Mouse (Mus musculus): ENCODE measurements around the gene Acaa1b. TPM values are rescaled to one million over a fixed set of nuclear protein-coding genes. Genes with fewer than 3 reads are reported as not detected.
A peak's percentile ranks its signal among the peaks of the same experiment; 100 is the strongest.

The Acaa1b gene
- polyA plus RNA-seq (2012; rRNA removed), result 2.2 and 4.5 TPM in 2 replicates

DNA sequence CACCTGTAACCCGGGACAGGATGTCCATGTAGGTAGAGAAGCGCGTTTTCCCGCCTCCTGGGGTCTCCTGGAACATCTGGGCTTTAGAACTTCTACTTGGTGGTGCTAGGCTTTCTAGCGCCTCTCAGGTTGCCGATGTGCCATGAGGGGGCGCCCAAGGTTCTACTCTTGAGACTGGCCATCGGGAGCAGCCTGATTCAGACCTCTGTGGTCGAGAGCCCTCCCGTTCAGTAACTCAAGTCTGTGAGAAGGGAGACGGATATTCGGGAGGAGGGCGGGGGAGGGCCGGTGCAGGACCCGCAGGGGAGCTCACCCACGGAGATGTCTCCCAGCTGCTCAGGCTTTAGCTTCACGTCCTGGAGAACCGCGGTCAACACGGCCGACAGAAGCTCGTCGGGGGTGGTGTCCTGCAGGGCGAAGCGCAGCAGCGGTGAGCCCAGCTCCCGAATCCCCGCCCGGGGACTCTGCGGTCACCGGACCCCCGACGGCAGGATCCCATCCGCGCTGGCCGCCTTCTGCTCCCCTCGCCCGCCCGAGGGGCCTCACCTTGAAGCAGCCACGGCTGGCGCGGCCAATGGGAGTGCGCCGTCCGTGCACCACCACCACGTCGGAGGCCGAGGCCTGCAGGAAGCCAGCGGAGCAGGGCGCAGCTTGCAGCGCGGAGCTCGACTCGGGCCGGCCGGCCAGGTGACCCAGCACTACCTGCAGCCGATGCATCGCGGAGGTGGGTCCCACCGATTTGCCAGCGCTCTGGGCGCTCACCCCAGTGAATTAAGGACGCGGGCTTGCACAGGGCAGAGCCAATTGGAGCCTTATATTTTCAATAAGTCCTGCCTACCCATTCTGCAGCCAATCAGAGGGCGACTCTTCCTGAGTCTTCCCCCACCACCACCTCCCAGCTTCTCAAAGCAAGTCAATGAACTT lies at the start of gene Acaa1b:
Gene Acaa1b, minus strand, starts transcription at position 816 of the 924 bp plus-strand sequence.
- 1% methylated on average over 65 of the region's 65 CpGs for WGBS
- peak; percentile 61 for DNase-seq (ENCODE audit: low read depth, low spot score)

DNA sequence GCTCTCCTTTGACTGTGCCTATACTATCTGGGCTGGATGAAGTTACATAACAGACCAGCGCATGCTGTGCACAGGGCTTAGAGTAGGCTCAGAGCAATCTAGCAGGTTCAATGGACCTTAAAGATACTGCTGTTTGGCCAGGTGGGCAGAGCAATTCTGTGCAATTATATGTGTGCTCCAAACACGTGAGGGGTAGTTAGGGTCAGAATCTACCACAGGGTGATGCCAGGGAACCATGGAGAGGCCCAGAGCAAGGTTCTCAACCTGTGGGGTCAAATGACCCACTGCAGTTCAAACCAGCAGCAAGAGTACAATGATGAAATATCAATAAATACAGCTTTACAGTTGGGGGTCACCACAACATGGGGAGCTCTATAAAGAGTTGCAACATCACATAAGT lies 49.8 kb upstream of the Acaa1b start:
- DNase-seq (ENCODE audit: low read depth, low spot score), result no peak
- 68% methylated on average over 2 of the region's 2 CpGs for WGBS

DNA sequence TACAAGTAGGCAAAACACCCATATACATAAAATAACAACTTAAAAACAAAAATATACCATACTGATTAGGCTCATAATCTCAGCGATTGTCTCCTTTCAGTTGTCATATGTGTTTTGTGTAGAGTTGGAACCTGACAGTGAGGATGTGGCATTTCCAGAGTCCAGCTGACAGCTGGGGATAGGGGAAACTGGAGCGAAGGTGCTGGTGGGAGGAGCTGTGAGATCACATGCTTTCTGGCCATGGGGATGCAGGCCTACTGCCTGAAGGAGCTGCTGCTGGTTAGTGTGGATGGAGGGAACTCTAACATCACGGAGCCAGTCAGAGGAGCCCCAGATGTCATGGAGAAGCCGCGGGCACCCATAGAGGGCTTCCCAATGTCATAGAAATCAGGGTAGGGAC lies 48.9 kb upstream of the Acaa1b start:
- WGBS, result 85% methylated on average over 5 of the region's 5 CpGs

DNA sequence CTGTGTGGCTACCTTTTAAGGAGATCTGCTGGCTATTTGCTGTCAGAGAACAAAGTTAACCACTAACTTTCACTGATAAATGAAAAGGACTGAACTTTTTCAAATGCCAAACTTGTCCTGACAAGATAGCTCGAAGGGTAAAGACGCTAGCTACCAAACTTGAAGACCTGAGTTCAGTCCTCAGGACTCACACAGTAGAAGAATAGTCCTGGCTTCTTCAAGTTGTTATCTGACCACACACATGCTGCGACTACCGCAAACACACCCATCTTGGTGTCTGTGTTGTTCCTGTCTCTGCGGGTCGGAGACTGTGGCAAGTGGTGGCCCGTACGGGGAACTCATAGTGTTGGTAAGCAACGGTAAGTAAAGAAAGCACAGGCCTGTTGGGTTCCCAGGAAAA lies 46.7 kb upstream of the Acaa1b start:
- WGBS, result 98% methylated on average over 9 of the region's 9 CpGs
- no peak for DNase-seq (ENCODE audit: low read depth, low spot score)

More for the DNA sequence above, 48.9 kb upstream of the Acaa1b start:
- DNase-seq (ENCODE audit: low read depth, low spot score), result no peak

DNA sequence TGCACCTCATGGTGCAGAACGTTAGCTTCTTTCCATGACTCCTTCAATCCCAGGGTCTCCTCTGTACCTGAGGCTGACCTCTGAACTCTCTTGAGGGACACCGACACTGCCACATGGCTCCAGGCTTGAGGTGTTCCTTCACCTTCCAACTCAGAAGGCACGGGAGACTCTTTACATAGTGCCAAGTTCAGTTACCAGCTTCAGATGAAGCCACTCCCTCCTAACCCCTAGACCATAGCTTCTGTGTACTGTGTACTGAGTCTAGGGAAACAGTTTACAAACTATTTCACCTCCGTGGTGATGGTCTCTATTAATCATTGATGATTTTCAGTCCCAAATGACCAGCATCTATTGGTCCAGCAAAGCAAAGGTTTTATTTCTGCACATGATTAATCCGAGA lies 44.8 kb upstream of the Acaa1b start:
- WGBS, result 77% methylated on average over 5 of the region's 5 CpGs
- no peak for DNase-seq (ENCODE audit: low read depth, low spot score)

DNA sequence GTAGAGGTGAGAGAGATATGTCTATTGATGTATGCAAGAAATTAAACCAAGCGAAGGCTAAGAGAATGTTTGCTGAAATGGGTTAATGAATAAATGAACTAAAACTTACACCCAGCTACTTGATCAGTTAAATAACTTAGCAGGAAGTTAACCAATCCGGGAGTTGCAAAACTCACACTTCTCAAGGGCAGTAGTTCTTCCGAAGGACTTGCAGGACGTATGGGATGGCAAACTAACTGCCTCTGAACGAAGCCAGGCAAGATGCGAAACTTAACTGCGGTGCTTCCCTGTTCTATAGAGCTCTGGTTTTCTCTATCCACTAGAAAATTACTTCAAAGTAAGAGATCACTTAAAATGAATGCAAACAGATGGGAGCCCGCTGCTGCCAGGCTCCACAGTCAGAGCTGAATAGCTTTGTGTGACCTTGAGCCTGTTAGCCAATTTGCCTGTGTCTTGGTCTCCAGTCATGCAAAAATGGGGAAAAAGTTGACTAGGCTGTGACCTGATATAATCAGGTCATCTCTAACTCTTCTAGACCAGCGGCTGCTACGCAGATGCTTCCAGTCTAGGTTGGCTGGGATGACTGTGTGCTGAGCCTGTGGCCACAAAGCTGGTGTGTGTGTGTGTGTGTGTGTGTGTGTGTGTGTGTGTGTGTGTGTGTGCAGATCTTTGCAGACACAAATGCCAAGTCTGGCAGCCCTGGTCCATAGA lies 42.4 kb upstream of the Acaa1b start:
- 67% methylated on average over 10 of the region's 10 CpGs for WGBS
- no peak for DNase-seq (ENCODE audit: low read depth, low spot score)

DNA sequence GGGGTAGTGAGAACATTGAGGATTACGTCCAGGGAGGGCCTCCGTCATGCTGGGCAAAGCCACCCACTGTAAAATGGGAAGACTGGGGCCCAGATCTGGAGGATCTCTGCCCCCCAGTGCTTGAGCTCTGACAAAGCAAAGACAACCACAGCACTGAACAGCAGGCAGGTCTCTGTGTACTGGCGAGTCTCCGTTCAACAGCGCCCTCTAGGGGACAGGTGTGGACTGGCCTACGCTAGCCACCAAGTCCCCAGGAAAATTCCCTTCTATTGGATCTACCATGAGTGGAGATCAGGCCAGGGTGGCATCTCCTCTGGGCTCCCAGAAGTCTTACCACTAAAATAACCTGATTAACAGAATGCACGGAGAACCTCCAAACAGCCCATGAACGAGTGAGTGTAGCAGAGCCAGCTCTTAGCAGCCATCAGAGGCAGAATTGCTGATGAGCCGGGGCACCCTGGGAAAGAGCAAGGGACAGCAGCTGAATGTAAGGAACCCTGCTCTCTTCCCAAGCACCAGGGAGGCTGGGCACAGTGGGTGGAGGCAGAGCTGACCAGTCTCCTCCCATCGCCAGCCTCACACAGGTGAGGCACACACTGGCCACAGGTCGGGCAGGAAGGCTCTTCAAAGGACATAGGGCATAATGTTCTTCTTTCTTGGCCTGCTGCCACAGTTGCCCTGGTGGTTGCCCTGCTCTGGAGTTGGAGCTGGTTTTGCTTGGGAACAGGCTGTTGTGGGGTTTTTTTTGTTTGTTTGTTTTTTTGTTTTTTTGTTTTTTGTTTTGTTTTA lies 35.5 kb upstream of the Acaa1b start:
- WGBS, result 23% methylated on average over 11 of the region's 11 CpGs
- DNase-seq (ENCODE audit: low read depth, low spot score), result peak; percentile 52

DNA sequence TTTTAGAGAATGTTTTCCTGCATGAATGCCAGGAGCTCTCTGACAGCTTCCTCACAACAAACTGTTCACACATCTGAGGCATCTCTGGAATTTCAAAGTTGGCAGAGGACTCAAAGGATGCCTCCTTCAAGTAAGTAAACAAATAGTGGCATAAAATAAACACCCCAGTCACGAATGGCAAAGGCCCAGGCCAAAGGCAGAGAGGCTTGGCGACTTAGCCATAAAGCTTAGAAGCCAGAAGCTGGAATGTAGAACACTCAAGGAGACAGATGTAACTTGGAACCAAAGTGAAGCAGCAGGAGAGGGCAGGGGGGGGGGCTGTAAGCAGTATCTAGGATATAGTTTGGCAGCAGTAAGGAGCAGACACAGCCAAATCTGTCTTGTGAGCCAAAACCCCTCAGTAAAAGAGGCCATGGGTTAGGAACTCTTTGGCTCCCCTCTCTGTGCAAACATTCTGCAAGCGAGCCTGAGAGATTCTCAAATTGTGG lies 24.4 kb upstream of the Acaa1b start:
- 11% methylated on average over 3 of the region's 3 CpGs for WGBS

DNA sequence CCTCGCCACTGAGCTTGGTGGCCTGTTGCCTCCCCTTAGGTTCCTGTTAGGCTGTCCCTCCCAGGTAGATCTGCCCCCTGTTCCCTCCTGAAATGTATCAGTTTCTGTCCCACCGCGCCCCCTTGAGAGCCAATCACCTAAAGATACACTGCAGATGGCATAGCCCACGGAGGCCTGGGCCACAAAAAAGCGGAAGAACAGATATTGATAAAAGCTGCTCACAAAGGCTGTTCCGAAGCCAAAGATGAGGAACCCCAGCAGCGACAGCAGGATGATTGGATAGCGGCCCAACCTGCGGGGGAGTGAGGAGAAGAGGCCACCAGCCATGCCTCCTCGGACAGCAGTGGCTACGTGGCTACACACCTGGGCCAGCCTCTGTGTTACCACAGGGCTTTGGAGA lies 22.4 kb upstream of the Acaa1b start:
- DNase-seq (ENCODE audit: low read depth, low spot score), result no peak
- WGBS, result 91% methylated on average over 11 of the region's 11 CpGs

More for the DNA sequence above, 24.4 kb upstream of the Acaa1b start:
- DNase-seq (ENCODE audit: low read depth, low spot score), result no peak

DNA sequence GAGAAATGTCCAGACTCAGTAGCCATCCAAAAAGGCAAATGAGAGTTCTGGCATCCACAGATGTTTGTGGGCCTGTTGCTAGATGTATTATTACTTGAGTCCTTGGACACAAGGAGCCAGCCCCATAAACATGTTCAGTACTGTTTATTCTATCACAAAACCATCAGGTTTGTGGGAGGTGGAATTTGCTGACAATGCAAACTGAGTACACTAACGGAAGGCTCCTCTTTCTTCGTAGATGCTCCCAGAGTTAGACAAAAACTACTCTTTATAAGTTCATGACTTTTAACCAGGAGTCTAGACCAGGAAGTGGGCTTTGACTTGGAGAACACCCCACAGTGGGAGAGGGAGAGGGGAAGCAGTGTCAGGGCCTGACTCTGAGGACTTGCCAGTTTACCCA lies 10.7 kb upstream of the Acaa1b start:
- WGBS, result 90% methylated on average over 2 of the region's 2 CpGs
- DNase-seq (ENCODE audit: low read depth, low spot score), result no peak

DNA sequence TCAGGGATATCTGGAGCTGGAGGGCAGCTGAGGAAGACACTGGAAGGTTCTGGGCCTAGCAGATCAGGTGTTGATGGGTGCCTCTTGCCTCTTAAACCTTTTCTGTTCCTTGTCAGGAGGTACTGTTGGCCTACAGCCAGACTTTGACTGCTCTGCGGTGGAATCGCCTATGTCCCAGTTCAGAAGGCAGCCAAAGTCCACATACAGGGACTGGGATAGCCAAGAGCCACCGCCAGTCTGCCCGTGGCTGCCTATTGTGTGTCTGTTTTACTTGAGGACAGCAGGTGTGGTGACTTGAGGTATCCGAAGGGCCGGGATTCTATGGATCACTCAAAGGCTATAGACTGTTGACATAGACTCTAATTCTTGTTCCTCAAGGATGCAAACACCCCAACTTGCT lies 8.7 kb upstream of the Acaa1b start:
- WGBS, result 30% methylated on average over 6 of the region's 6 CpGs
- DNase-seq (ENCODE audit: low read depth, low spot score), result peak; percentile 70

DNA sequence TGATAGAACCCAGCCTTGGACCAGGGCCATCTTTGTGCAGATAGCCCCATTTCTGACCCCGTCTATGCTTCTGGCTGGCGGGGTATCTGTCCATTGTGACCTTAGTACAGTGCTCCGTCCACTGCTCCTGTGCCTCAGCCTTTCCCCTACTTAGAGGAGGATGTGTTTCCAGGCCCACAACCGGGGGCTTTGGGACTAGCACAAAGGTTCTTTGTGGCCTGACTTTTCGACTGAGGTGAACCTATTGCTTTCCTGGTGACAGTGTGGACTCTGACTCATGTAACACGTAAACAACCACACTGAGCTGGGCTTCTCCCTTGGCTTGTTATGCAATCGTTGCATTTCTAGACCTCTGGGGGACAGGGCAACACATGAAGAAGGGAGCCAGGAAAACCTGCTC lies 7.8 kb upstream of the Acaa1b start:
- 55% methylated on average over 7 of the region's 7 CpGs for WGBS
- DNase-seq (ENCODE audit: low read depth, low spot score), result no peak

DNA sequence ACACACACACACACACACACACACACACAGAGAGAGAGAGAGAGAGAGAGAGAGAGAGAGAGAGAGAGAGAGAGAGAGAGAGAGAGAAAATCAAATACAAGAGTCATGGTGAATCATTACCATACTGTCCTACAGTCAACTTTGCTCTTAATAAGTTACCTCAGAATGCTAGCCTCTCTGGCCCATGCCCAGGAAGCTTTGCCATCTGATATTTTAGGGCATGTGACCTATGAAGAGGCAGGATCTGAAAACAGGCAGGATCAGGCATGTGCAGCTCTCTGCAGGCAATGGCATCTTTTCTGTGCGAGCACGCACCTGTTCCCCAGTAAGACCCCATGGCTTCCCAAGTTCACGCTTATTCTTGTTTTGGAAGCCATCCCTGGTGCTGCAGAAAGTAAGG lies 3.8 kb upstream of the Acaa1b start:
- no peak for DNase-seq (ENCODE audit: low read depth, low spot score)

DNA sequence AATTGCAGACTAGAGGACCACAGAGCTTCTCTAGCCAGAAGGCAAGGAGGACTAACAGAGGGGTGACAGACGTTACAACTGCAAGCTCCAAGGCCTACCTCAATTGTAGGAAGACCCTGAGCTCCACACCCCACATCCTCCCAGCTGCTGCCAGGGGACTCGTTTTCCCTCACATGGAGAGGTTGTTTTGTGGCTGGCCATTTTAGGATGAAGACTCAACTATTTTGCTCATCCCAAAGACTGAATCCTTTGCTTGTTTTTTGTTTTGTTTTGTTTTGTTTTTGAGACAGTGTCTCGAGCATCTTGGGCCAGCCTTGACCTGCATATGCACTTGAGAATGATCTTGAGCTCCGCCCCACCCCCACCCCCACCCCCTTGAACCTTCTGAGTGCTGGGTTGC lies 2.0 kb upstream of the Acaa1b start, which contains the start of gene Gm47289:
Gene Gm47289, plus strand, starts transcription at position 301 of the 400 bp plus-strand sequence.
- DNase-seq (ENCODE audit: low read depth, low spot score), result no peak
- 61% methylated on average over 4 of the region's 4 CpGs for WGBS

More for the DNA sequence above, 3.8 kb upstream of the Acaa1b start:
- 65% methylated on average over 3 of the region's 3 CpGs for WGBS

DNA sequence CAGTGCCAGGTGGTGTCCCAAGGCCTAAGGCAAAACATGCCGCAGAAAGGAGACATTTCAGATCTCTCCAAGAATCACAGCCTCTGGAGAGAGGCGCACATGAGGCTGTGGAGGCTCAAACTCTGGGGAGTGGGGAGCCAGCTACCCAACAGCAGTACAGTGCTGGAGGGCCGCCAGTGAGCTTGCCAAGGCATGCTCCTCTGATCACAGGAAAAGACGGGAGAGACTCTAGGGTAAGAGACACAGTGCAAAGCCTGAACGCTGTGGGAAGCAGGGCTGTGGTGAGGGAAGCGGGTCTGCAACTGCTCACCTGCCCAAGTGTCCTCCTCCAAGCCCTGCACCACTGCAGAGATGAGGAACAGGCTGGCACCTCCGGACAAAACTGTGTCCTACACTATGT lies 1.1 kb downstream of the Acaa1b start:
- no peak for DNase-seq (ENCODE audit: low read depth, low spot score)
- WGBS, result 53% methylated on average over 7 of the region's 7 CpGs

DNA sequence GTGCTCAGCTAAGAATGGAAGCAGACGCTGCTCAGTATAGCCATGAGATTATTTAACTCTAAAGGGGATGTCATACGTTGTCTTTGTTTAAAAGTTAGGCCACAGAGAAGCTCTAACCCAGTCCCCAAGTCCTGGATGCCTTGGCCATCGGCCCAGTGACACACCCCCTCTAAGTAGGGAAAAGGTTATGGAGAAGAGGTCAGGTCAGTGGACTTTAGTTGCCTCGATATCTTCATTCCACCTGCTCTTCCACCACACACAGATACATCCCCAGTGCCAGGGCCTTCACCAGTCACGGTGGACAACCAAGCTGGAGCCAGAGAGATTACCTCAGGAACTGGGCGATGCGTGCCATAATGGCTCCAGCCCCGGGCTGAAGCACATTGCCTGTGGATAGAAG lies 1.5 kb downstream of the Acaa1b start:
- DNase-seq (ENCODE audit: low read depth, low spot score), result no peak
- 55% methylated on average over 8 of the region's 8 CpGs for WGBS

DNA sequence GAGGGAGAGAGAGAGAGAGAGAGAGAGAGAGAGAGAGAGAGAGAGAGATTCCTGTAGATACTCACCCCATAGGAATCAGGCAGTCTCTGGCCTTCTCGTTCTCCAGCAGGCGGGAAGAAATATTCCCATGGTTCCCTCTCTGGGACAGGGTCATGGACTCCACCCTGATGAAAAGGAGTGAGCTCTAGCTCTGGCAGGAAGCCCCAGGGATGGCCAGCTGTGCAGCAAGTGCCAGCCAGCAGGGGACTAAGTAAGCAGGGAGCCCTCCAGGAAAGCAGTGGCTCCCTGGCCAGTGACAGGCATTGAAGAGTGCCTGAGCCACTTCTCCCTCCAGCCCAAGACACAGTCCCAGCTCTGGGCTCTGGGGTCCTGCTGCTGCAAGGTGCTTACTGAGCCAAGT lies 5.1 kb downstream of the Acaa1b start:
- WGBS, result 61% methylated on average over 2 of the region's 2 CpGs

DNA sequence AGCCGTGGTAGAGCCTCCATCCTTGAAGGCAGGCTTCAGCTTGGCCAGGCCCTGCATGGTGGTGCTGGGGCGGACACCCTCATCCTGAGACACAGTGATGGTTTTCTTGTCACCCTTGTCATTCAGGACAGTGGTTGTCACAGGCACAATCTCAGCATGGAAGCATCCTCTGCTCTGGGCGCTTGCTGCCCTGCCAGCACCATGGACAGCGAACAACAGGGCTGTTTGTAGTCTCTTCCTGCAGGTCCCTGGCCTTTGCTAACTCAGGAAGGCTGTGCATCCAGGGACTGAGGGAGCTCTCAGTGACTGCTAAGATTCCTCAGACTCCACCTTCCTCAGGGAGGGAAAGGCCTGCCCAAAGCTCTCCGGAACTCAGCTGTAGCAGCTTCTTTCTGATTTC lies 7.3 kb downstream of the Acaa1b start:
- WGBS, result 32% methylated on average over 5 of the region's 5 CpGs

More for the DNA sequence above, 5.1 kb downstream of the Acaa1b start:
- DNase-seq (ENCODE audit: low read depth, low spot score), result no peak

DNA sequence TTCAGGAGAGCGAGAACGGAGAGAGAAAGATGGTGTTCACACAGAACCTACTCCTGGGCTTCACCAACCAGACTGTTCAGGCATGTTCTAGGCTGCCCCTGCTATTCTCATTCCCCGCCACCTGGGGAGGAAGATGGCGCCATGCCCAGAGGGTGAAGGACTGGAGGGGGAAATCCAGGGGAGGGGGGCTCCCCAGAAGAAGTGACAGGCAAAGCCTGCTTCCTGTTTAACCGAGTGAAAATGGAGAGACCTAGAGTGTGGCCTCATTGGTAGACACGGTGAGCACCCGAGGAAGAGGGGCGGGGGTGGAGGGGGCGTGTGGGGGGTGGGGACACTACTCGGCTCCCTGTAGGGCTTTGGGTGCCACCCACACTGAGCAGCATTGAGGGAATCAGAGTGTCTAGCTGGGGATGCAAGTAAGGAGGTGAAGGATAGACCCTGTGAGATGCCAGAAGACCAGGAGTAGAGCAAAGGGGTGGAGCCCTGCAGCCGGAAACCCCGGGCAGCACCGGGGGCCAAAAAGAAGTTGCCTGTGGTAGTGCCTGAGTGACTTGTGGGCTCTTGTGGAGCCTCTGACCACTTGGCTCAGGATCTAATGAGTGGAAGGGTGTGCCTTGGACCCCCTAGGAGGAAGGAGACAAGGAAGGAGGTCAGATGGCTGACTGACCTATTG lies 10.7 kb downstream of the Acaa1b start:
- no peak for DNase-seq (ENCODE audit: low read depth, low spot score)
- 57% methylated on average over 13 of the region's 13 CpGs for WGBS

More for the DNA sequence above, 7.3 kb downstream of the Acaa1b start:
- DNase-seq (ENCODE audit: low read depth, low spot score), result no peak

Data from large intestine, adult 2 months (tissue).